Mouse (Mus musculus) embryonic facial prominence, embryonic 13.5 days (tissue): ENCODE results near the gene Tpra1. TPM values are rescaled to one million over a fixed set of nuclear protein-coding genes. Genes with fewer than 3 reads are reported as not detected.

Experiments
- ATAC-seq: fragments of 200-750 bp; cut with Nextera tagmentation; 2 replicates; pipeline ENCODE4 v1.8.0; 2017; ENCODE audit warnings: low read depth; ENCODE audit not compliant: insufficient number of reproducible peaks, insufficient read depth, low FRiP score, low TSS enrichment
- H3K27ac ChIP-seq: fragments of 300-500 bp; sonication (generic); 2 replicates; pipeline ENCODE4 v1.5.1; 2015; ENCODE audit warnings: moderate library complexity, mild to moderate bottlenecking, inconsistent platforms
- H3K27me3 ChIP-seq: fragments of 300-500 bp; sonication (generic); 2 replicates; pipeline ENCODE4 v1.6.1; 2015; ENCODE audit warnings: mild to moderate bottlenecking, inconsistent platforms
- H3K36me3 ChIP-seq: fragments of 300-500 bp; sonication (generic); 2 replicates; pipeline ENCODE4 v1.6.1; 2015; ENCODE audit warnings: mild to moderate bottlenecking, inconsistent platforms
- H3K4me1 ChIP-seq: fragments of 300-500 bp; sonication (generic); 2 replicates; pipeline ENCODE4 v1.6.1; 2015; ENCODE audit warnings: inconsistent platforms
- H3K4me2 ChIP-seq: fragments of 300-500 bp; sonication (generic); 2 replicates; pipeline ENCODE4 v1.6.1; 2015; ENCODE audit warnings: moderate library complexity, mild to moderate bottlenecking, inconsistent platforms
- H3K4me3 ChIP-seq: fragments of 300-500 bp; sonication (generic); 2 replicates; pipeline ENCODE4 v1.5.1; 2015; ENCODE audit warnings: mild to moderate bottlenecking, inconsistent platforms
- H3K9ac ChIP-seq: fragments of 300-500 bp; sonication (generic); 2 replicates; pipeline ENCODE4 v1.6.1; 2015; ENCODE audit warnings: mild to moderate bottlenecking, inconsistent platforms
- H3K9me3 ChIP-seq: fragments of 300-500 bp; sonication (generic); 2 replicates; pipeline ENCODE4 v1.6.1; 2016; ENCODE audit warnings: inconsistent platforms
- WGBS: fragments of 180-500 bp; shearing (Covaris S2); methylation state at CpG from one replicate; pipeline ENCODE4 v1.1.7; 2015; ENCODE audit warnings: mixed read lengths; 5-methylcytosine and 5-hydroxymethylcytosine counted together
- polyA plus RNA-seq: library from polyadenylated mRNA; unstranded; fragments of >200 nt; fragmentation: Nextera tagmentation; extraction: Ambion mirVana; gene quantifications from 2 replicates; pipeline ENCODE4 v1.2.1, GENCODE M21; 2015

The Tpra1 gene
- polyA plus RNA-seq, 1 experiment from 2014 or later = 93.5 TPM

- ATAC-seq = no peak
Measured at GRCm38 (mm10) chr6:88893559-88893958, 8.5 kb upstream of the Tpra1 start.

GRCm38 (mm10) chr6:88895943-88896342 lies 6.1 kb upstream of the Tpra1 start:
- peaks cover 20% of the 10 kb centered on the region for H3K4me1 ChIP-seq
- no peaks in the 10 kb centered on the region for H3K27me3 ChIP-seq
- no peaks in the 10 kb centered on the region for H3K9me3 ChIP-seq
- H3K4me2 ChIP-seq = no peak overlapping the region
- no peak overlapping the region for H3K4me3 ChIP-seq
- H3K27ac ChIP-seq = no peak overlapping the region
- H3K9ac ChIP-seq = no peak overlapping the region
- H3K36me3 ChIP-seq = peaks cover 61% of the 10 kb centered on the region
- ATAC-seq = no peak
- 88% methylated on average over 6 of the region's 6 CpGs for WGBS

More at GRCm38 (mm10) chr6:88893559-88893958, 8.5 kb upstream of the Tpra1 start:
- H3K9ac ChIP-seq = no peak overlapping the region
- no peaks in the 10 kb centered on the region for H3K27me3 ChIP-seq
- peaks cover 19% of the 10 kb centered on the region for H3K4me1 ChIP-seq
- H3K9me3 ChIP-seq = no peaks in the 10 kb centered on the region
- H3K4me2 ChIP-seq = no peak overlapping the region
- WGBS = 66% methylated on average over 5 of the region's 5 CpGs
- peaks cover 84% of the 10 kb centered on the region for H3K36me3 ChIP-seq
- no peak overlapping the region for H3K4me3 ChIP-seq
- H3K27ac ChIP-seq = no peak overlapping the region

GRCm38 (mm10) chr6:88897246-88897645 lies 4.8 kb upstream of the Tpra1 start:
- H3K4me3 ChIP-seq = peak overlapping the region; percentile 75
- H3K27me3 ChIP-seq = no peaks in the 10 kb centered on the region
- H3K9ac ChIP-seq = peak overlapping the region; percentile 69
- H3K4me1 ChIP-seq = peaks cover 27% of the 10 kb centered on the region
- H3K9me3 ChIP-seq = no peaks in the 10 kb centered on the region
- H3K27ac ChIP-seq = no peak overlapping the region
- H3K4me2 ChIP-seq = peak overlapping the region; percentile 73
- ATAC-seq = no peak
- 73% methylated on average over 7 of the region's 7 CpGs for WGBS
- peaks cover 48% of the 10 kb centered on the region for H3K36me3 ChIP-seq

- Histone ChIP-seq H3K4me1 (peaks cover 34% of the 10 kb centered on the region), H3K4me2 (peak within 1 kb of the TSS; percentile 73), H3K36me3 (peaks cover 34% of the 10 kb centered on the region), H3K4me3 (peak within 1 kb of the TSS; percentile 75), H3K27ac (peak within 1 kb of the TSS; percentile 82), H3K9ac (peak within 1 kb of the TSS; percentile 90), H3K9me3 (no peaks in the 10 kb centered on the region), H3K27me3 (no peaks in the 10 kb centered on the region)
- peak; percentile 72 for ATAC-seq
- WGBS = under 1% methylated on average over 33 of the region's 33 CpGs
Measured at GRCm38 (mm10) chr6:88898534-88899048, 3.5 kb upstream of the Tpra1 start, which contains the start of gene Mcm2. Gene Mcm2 (minus strand): TSS chr6:88898780.

GRCm38 (mm10) chr6:88899086-88899485 lies 3.0 kb upstream of the Tpra1 start:
- 60% methylated on average over 4 of the region's 4 CpGs for whole genome bisulfite sequencing
- Histone ChIP-seq H3K36me3 (peaks cover 29% of the 10 kb centered on the region), H3K4me2 (peak overlapping the region; percentile 73), H3K4me3 (peak overlapping the region; percentile 75; the same call in 1 of the 2 replicates), H3K9me3 (no peaks in the 10 kb centered on the region), H3K9ac (no peak overlapping the region), H3K27me3 (no peaks in the 10 kb centered on the region), H3K4me1 (peaks cover 39% of the 10 kb centered on the region), H3K27ac (peak overlapping the region; percentile 82; the same call in 1 of the 2 replicates)
- no peak for ATAC-seq

GRCm38 (mm10) chr6:88899628-88900027 lies 2.4 kb upstream of the Tpra1 start:
- Histone ChIP-seq H3K36me3 (peaks cover 24% of the 10 kb centered on the region), H3K4me2 (no peak overlapping the region), H3K27ac (no peak overlapping the region), H3K4me3 (no peak overlapping the region), H3K27me3 (no peaks in the 10 kb centered on the region), H3K9ac (no peak overlapping the region), H3K4me1 (peaks cover 45% of the 10 kb centered on the region), H3K9me3 (no peaks in the 10 kb centered on the region)
- ATAC-seq = no peak
- WGBS = 91% methylated on average over 2 of the region's 2 CpGs

GRCm38 (mm10) chr6:88901471-88901870 lies 580 bp upstream of the Tpra1 start:
- no peak for ATAC-seq
- H3K4me1 ChIP-seq = peaks cover 51% of the 10 kb centered on the region
- H3K4me3 ChIP-seq = peak overlapping the region; percentile 62
- 3% methylated on average over 5 of the region's 5 CpGs for WGBS
- peaks cover 10% of the 10 kb centered on the region for H3K36me3 ChIP-seq
- no peaks in the 10 kb centered on the region for H3K9me3 ChIP-seq
- H3K9ac ChIP-seq = peak overlapping the region; percentile 85
- peak overlapping the region; percentile 93 for H3K27ac ChIP-seq
- H3K4me2 ChIP-seq = peak overlapping the region; percentile 96
- H3K27me3 ChIP-seq = no peaks in the 10 kb centered on the region

- no peak overlapping the region for H3K27ac ChIP-seq
- H3K9ac ChIP-seq = peak overlapping the region; percentile 85
- ATAC-seq = no peak
Measured at GRCm38 (mm10) chr6:88903708-88904107, 1.7 kb downstream of the Tpra1 start.

GRCm38 (mm10) chr6:88904456-88904974 lies 2.5 kb downstream of the Tpra1 start:
- no peak overlapping the region for H3K9ac ChIP-seq
- no peak overlapping the region for H3K4me3 ChIP-seq
- no peaks in the 10 kb centered on the region for H3K9me3 ChIP-seq
- WGBS = 88% methylated on average over 4 of the region's 4 CpGs
- no peak overlapping the region; the same call in 1 of the 2 replicates for H3K4me2 ChIP-seq
- peaks cover 41% of the 10 kb centered on the region for H3K4me1 ChIP-seq
- H3K36me3 ChIP-seq = peaks cover 28% of the 10 kb centered on the region
- ATAC-seq = no peak
- no peaks in the 10 kb centered on the region for H3K27me3 ChIP-seq
- H3K27ac ChIP-seq = no peak overlapping the region

More at GRCm38 (mm10) chr6:88903708-88904107, 1.7 kb downstream of the Tpra1 start:
- Histone ChIP-seq H3K4me2 (peak overlapping the region; percentile 96), H3K27me3 (no peaks in the 10 kb centered on the region), H3K9me3 (no peaks in the 10 kb centered on the region), H3K36me3 (peaks cover 20% of the 10 kb centered on the region), H3K4me3 (peak overlapping the region; percentile 62), H3K4me1 (peaks cover 41% of the 10 kb centered on the region)
- 86% methylated on average over 5 of the region's 5 CpGs for WGBS

- Histone ChIP-seq H3K27me3 (no peaks in the 10 kb centered on the region), H3K27ac (no peak overlapping the region), H3K4me1 (peaks cover 41% of the 10 kb centered on the region), H3K4me2 (no peak overlapping the region), H3K9ac (0 out of 2 replicates have a peak overlapping the region, but pooled peaks have one; percentile 11), H3K9me3 (no peaks in the 10 kb centered on the region), H3K4me3 (no peak overlapping the region), H3K36me3 (peaks cover 34% of the 10 kb centered on the region)
- ATAC-seq = no peak
- 79% methylated on average over 7 of the region's 7 CpGs for WGBS
Measured at GRCm38 (mm10) chr6:88905042-88905441, 3.0 kb downstream of the Tpra1 start.

GRCm38 (mm10) chr6:88906369-88907108 lies 4.5 kb downstream of the Tpra1 start:
- 0 out of 2 replicates have a peak, but pooled peaks have one; percentile 21 for ATAC-seq
- H3K9ac ChIP-seq = no peak overlapping the region
- peaks cover 49% of the 10 kb centered on the region for H3K36me3 ChIP-seq
- whole genome bisulfite sequencing = 17% methylated on average over 16 of the region's 16 CpGs
- peak overlapping the region; percentile 6; the same call in 1 of the 2 replicates for H3K4me3 ChIP-seq
- peaks cover 35% of the 10 kb centered on the region for H3K4me1 ChIP-seq
- H3K4me2 ChIP-seq = peak overlapping the region; percentile 47
- no peaks in the 10 kb centered on the region for H3K9me3 ChIP-seq
- H3K27me3 ChIP-seq = no peaks in the 10 kb centered on the region
- H3K27ac ChIP-seq = no peak overlapping the region
